Mouse (Mus musculus) left cerebral cortex, postnatal 10 days (tissue): Measurements from ENCODE around the gene Tfap2a. TPM values are rescaled to one million over a fixed set of nuclear protein-coding genes. Genes with fewer than 3 reads are reported as not detected.

Experiments
- DNase-seq, 2 experiments: peaks; one replicate each; pipeline ENCODE4 v3.0.0; 2021 to 2022; ENCODE audit warnings: low spot score in 2 of 2, mixed read lengths in 1 of 2; ENCODE audit errors: extremely low spot score in 1 of 2
- intact Hi-C: fragments of 180-260 bp; cut with DNase I; formaldehyde crosslinking; loops from one replicate; pipeline ENCODE4 v1.15.1; 2025
- total RNA-seq, 2 experiments: library from RNA; stranded (reverse); gene quantifications; 2 replicates each; pipeline ENCODE4 v1.2.3; 2021

Tfap2a gene
- total RNA-seq, 2 experiments from 2014 or later, result 0.49 to 0.51 TPM

- no peak for DNase-seq
- intact Hi-C loops, result no loop called here
Observed at GRCm38 (mm10) chr13:40719741-40720082, 18.5 kb downstream of the Tfap2a start.

GRCm38 (mm10) chr13:40719066-40719740, 19.0 kb downstream of the Tfap2a start:
- intact Hi-C loops, result no loop called here
- no peak for DNase-seq

GRCm38 (mm10) chr13:40716771-40717716, 21.1 kb downstream of the Tfap2a start:
- intact Hi-C loops, result no loop called here
- DNase-seq, result no peak

GRCm38 (mm10) chr13:40714531-40714930, 23.6 kb downstream of the Tfap2a start:
- intact Hi-C loops, result no loop called here

GRCm38 (mm10) chr13:40713681-40714080, 24.5 kb downstream of the Tfap2a start:
- intact Hi-C loops, result no loop called here

More at GRCm38 (mm10) chr13:40714531-40714930, 23.6 kb downstream of the Tfap2a start:
- DNase-seq, result no peak

GRCm38 (mm10) chr13:40713241-40713640, 24.9 kb downstream of the Tfap2a start:
- intact Hi-C loops, result no loop called here
- no peak for DNase-seq

More at GRCm38 (mm10) chr13:40713681-40714080, 24.5 kb downstream of the Tfap2a start:
- DNase-seq, result no peak

GRCm38 (mm10) chr13:40712526-40712832, 25.7 kb downstream of the Tfap2a start:
- intact Hi-C loops, result no loop called here
- DNase-seq, result no peak

GRCm38 (mm10) chr13:40711661-40712525, 26.3 kb downstream of the Tfap2a start:
- intact Hi-C loops, result no loop called here
- no peak for DNase-seq

GRCm38 (mm10) chr13:40710062-40710342, 28.2 kb downstream of the Tfap2a start:
- intact Hi-C loops, result no loop called here
- DNase-seq, result no peak

GRCm38 (mm10) chr13:40709321-40710061, 28.7 kb downstream of the Tfap2a start:
- intact Hi-C loops, result no loop called here
- no peak for DNase-seq

GRCm38 (mm10) chr13:40708913-40709312, 29.3 kb downstream of the Tfap2a start:
- intact Hi-C loops, result no loop called here
- DNase-seq, result no peak

- intact Hi-C loops, result no loop called here
- no peak for DNase-seq
Observed at GRCm38 (mm10) chr13:40708271-40708670, 29.9 kb downstream of the Tfap2a start.

- DNase-seq, result no peak
- intact Hi-C loops, result no loop called here
Observed at GRCm38 (mm10) chr13:40707646-40708045, 30.5 kb downstream of the Tfap2a start.

GRCm38 (mm10) chr13:40706612-40707011, 31.6 kb downstream of the Tfap2a start:
- DNase-seq, result no peak
- intact Hi-C loops, result no loop called here

- intact Hi-C loops, result no loop called here
- no peak for DNase-seq
Observed at GRCm38 (mm10) chr13:40705821-40706425, 32.3 kb downstream of the Tfap2a start.

- DNase-seq, result no peak
- intact Hi-C loops, result no loop called here
Observed at GRCm38 (mm10) chr13:40704864-40705455, 33.2 kb downstream of the Tfap2a start.

- intact Hi-C loops, result no loop called here
- DNase-seq, result no peak
Observed at GRCm38 (mm10) chr13:40703982-40704501, 34.1 kb downstream of the Tfap2a start.
